Mouse (Mus musculus): ENCODE data around the gene Tex261. TPM values are rescaled to one million over a fixed set of nuclear protein-coding genes. Genes with fewer than 3 reads are reported as not detected.

The Tex261 gene
- polyA plus RNA-seq, 1 experiment from 2014 or later = 73.2 TPM

- no peaks in the 10 kb centered on the region for H3K36me3 ChIP-seq
- no peak overlapping the region for H3K4me3 ChIP-seq (replicated peaks)
- WGBS = 9% methylated on average over 11 of the region's 11 CpGs
- H3K9ac ChIP-seq (replicated peaks) = no peak overlapping the region
- no peak overlapping the region for H3K4me2 ChIP-seq
- no peak overlapping the region for H3K27ac ChIP-seq (replicated peaks)
- no peaks in the 10 kb centered on the region for H3K4me1 ChIP-seq
- no peaks in the 10 kb centered on the region for H3K9me3 ChIP-seq (replicated peaks)
- H3K27me3 ChIP-seq (replicated peaks) = peaks cover 25% of the 10 kb centered on the region
- no peak for ATAC-seq (ENCODE audit: low FRiP score)
These were observed 25.4 kb downstream of the Tex261 start for GRCm38 (mm10) chr6:83750171-83750684.

GRCm38 (mm10) chr6:83749286-83749685, 26.3 kb downstream of the Tex261 start:
- Histone ChIP-seq H3K27me3 (replicated peaks) (peaks cover 20% of the 10 kb centered on the region), H3K4me3 (replicated peaks) (no peak overlapping the region), H3K9ac (replicated peaks) (no peak overlapping the region), H3K9me3 (replicated peaks) (no peaks in the 10 kb centered on the region), H3K4me2 (no peak overlapping the region), H3K27ac (replicated peaks) (no peak overlapping the region), H3K36me3 (no peaks in the 10 kb centered on the region), H3K4me1 (no peaks in the 10 kb centered on the region)
- WGBS = 46% methylated on average over 3 of the region's 3 CpGs
- ATAC-seq (ENCODE audit: low FRiP score) = no peak

GRCm38 (mm10) chr6:83745466-83745865, 30.1 kb downstream of the Tex261 start:
- 49% methylated on average over 2 of the region's 2 CpGs for WGBS
- Histone ChIP-seq H3K9me3 (replicated peaks) (no peaks in the 10 kb centered on the region), H3K4me1 (no peaks in the 10 kb centered on the region), H3K4me3 (replicated peaks) (no peak overlapping the region), H3K36me3 (no peaks in the 10 kb centered on the region), H3K4me2 (no peak overlapping the region), H3K9ac (replicated peaks) (no peak overlapping the region), H3K27me3 (replicated peaks) (peaks cover 5% of the 10 kb centered on the region; the same call in 1 of the 2 replicates), H3K27ac (replicated peaks) (no peak overlapping the region)
- no peak for ATAC-seq (ENCODE audit: low FRiP score)

- 82% methylated on average over 5 of the region's 5 CpGs for WGBS
- no peak for ATAC-seq (ENCODE audit: low FRiP score)
- Histone ChIP-seq H3K4me3 (replicated peaks) (no peak overlapping the region), H3K9me3 (replicated peaks) (no peaks in the 10 kb centered on the region), H3K9ac (replicated peaks) (no peak overlapping the region), H3K4me2 (no peak overlapping the region), H3K36me3 (no peaks in the 10 kb centered on the region), H3K27ac (replicated peaks) (no peak overlapping the region), H3K27me3 (replicated peaks) (peaks cover 5% of the 10 kb centered on the region; the same call in 1 of the 2 replicates), H3K4me1 (no peaks in the 10 kb centered on the region)
These were observed 31.1 kb downstream of the Tex261 start for GRCm38 (mm10) chr6:83744557-83744956.

GRCm38 (mm10) chr6:83744126-83744525, 31.5 kb downstream of the Tex261 start:
- H3K27ac ChIP-seq (replicated peaks) = no peak overlapping the region
- H3K9me3 ChIP-seq (replicated peaks) = no peaks in the 10 kb centered on the region
- H3K4me3 ChIP-seq (replicated peaks) = no peak overlapping the region
- 82% methylated on average over 5 of the region's 5 CpGs for WGBS
- no peaks in the 10 kb centered on the region for H3K36me3 ChIP-seq
- no peak overlapping the region for H3K9ac ChIP-seq (replicated peaks)
- peaks cover 5% of the 10 kb centered on the region; the same call in 1 of the 2 replicates for H3K27me3 ChIP-seq (replicated peaks)
- no peak for ATAC-seq (ENCODE audit: low FRiP score)
- no peak overlapping the region for H3K4me2 ChIP-seq
- no peaks in the 10 kb centered on the region for H3K4me1 ChIP-seq

- Histone ChIP-seq H3K4me3 (replicated peaks) (no peak overlapping the region), H3K36me3 (no peaks in the 10 kb centered on the region), H3K27me3 (replicated peaks) (peaks cover 5% of the 10 kb centered on the region; the same call in 1 of the 2 replicates), H3K9me3 (replicated peaks) (no peaks in the 10 kb centered on the region), H3K4me1 (no peaks in the 10 kb centered on the region), H3K27ac (replicated peaks) (no peak overlapping the region), H3K4me2 (no peak overlapping the region), H3K9ac (replicated peaks) (no peak overlapping the region)
- ATAC-seq (ENCODE audit: low FRiP score) = no peak
- 62% methylated on average over 5 of the region's 5 CpGs for WGBS
These were observed 32.4 kb downstream of the Tex261 start for GRCm38 (mm10) chr6:83743212-83743611.

GRCm38 (mm10) chr6:83742761-83743160, 32.9 kb downstream of the Tex261 start, which contains the start of gene Atp6v1b1:
Gene Atp6v1b1 (plus strand): TSS chr6:83742990.
- Histone ChIP-seq H3K27me3 (replicated peaks) (peaks cover 5% of the 10 kb centered on the region; the same call in 1 of the 2 replicates), H3K4me3 (replicated peaks) (no peak within 1 kb of the TSS), H3K4me1 (no peaks in the 10 kb centered on the region), H3K9ac (replicated peaks) (no peak within 1 kb of the TSS), H3K4me2 (no peak within 1 kb of the TSS), H3K27ac (replicated peaks) (no peak within 1 kb of the TSS), H3K36me3 (no peaks in the 10 kb centered on the region), H3K9me3 (replicated peaks) (no peaks in the 10 kb centered on the region)
- ATAC-seq (ENCODE audit: low FRiP score) = no peak
- 70% methylated on average over 5 of the region's 5 CpGs for WGBS

- Histone ChIP-seq H3K4me3 (replicated peaks) (no peak overlapping the region), H3K36me3 (no peaks in the 10 kb centered on the region), H3K27me3 (replicated peaks) (0 out of 2 replicates have a peak, but pooled peaks cover 9% of the 10 kb centered on the region), H3K9ac (replicated peaks) (no peak overlapping the region), H3K4me2 (no peak overlapping the region), H3K4me1 (no peaks in the 10 kb centered on the region), H3K27ac (replicated peaks) (no peak overlapping the region), H3K9me3 (replicated peaks) (0 out of 2 replicates have a peak, but pooled peaks cover 5% of the 10 kb centered on the region)
- ATAC-seq (ENCODE audit: low FRiP score) = no peak
- WGBS = 88% methylated on average over 6 of the region's 6 CpGs
These were observed 37.0 kb downstream of the Tex261 start for GRCm38 (mm10) chr6:83738596-83738995.

GRCm38 (mm10) chr6:83737311-83737710, 38.3 kb downstream of the Tex261 start:
- peaks cover 4% of the 10 kb centered on the region; the same call in 1 of the 2 replicates for H3K27me3 ChIP-seq (replicated peaks)
- no peak overlapping the region for H3K4me2 ChIP-seq
- no peaks in the 10 kb centered on the region for H3K4me1 ChIP-seq
- no peak overlapping the region for H3K4me3 ChIP-seq (replicated peaks)
- H3K9me3 ChIP-seq (replicated peaks) = 0 out of 2 replicates have a peak, but pooled peaks cover 5% of the 10 kb centered on the region
- no peak for ATAC-seq (ENCODE audit: low FRiP score)
- WGBS = 32% methylated on average over 13 of the region's 13 CpGs
- no peak overlapping the region for H3K9ac ChIP-seq (replicated peaks)
- H3K27ac ChIP-seq (replicated peaks) = no peak overlapping the region
- H3K36me3 ChIP-seq = no peaks in the 10 kb centered on the region

- WGBS = 22% methylated on average over 5 of the region's 5 CpGs
- peaks cover 14% of the 10 kb centered on the region for H3K27me3 ChIP-seq (replicated peaks)
These were observed 44.5 kb downstream of the Tex261 start for GRCm38 (mm10) chr6:83731128-83731527.

GRCm38 (mm10) chr6:83729350-83729970, 46.2 kb downstream of the Tex261 start:
- Histone ChIP-seq H3K4me3 (replicated peaks) (no peak overlapping the region), H3K36me3 (no peaks in the 10 kb centered on the region), H3K27ac (replicated peaks) (no peak overlapping the region), H3K4me2 (no peak overlapping the region), H3K9me3 (replicated peaks) (0 out of 2 replicates have a peak, but pooled peaks cover 5% of the 10 kb centered on the region), H3K4me1 (no peaks in the 10 kb centered on the region), H3K27me3 (replicated peaks) (peaks cover 19% of the 10 kb centered on the region), H3K9ac (replicated peaks) (no peak overlapping the region)
- 70% methylated on average over 14 of the region's 14 CpGs for WGBS
- ATAC-seq (ENCODE audit: low FRiP score) = no peak

More at GRCm38 (mm10) chr6:83731128-83731527, 44.5 kb downstream of the Tex261 start:
- no peak overlapping the region for H3K27ac ChIP-seq (replicated peaks)
- no peak overlapping the region for H3K9ac ChIP-seq (replicated peaks)
- no peaks in the 10 kb centered on the region for H3K4me1 ChIP-seq
- H3K36me3 ChIP-seq = no peaks in the 10 kb centered on the region
- no peak overlapping the region for H3K4me2 ChIP-seq
- H3K9me3 ChIP-seq (replicated peaks) = 0 out of 2 replicates have a peak, but pooled peaks cover 5% of the 10 kb centered on the region
- no peak for ATAC-seq (ENCODE audit: low FRiP score)
- H3K4me3 ChIP-seq (replicated peaks) = no peak overlapping the region

- WGBS = 90% methylated on average over 3 of the region's 3 CpGs
- H3K27ac ChIP-seq (replicated peaks) = no peak overlapping the region
- no peak overlapping the region for H3K4me3 ChIP-seq (replicated peaks)
- H3K27me3 ChIP-seq (replicated peaks) = peaks cover 27% of the 10 kb centered on the region
- H3K36me3 ChIP-seq = no peaks in the 10 kb centered on the region
- no peak overlapping the region for H3K4me2 ChIP-seq
- no peaks in the 10 kb centered on the region for H3K4me1 ChIP-seq
- no peak for ATAC-seq (ENCODE audit: low FRiP score)
- no peak overlapping the region for H3K9ac ChIP-seq (replicated peaks)
- no peaks in the 10 kb centered on the region for H3K9me3 ChIP-seq (replicated peaks)
These were observed 47.1 kb downstream of the Tex261 start for GRCm38 (mm10) chr6:83728488-83728887.
